Mouse (Mus musculus) C2C12 (cell line): ENCODE results near the gene N6amt1.

Experiments used
- CEBPB ChIP-seq: IDR thresholded peaks from one replicate; pipeline ENCODE4 v1.6.1; 2011; ENCODE audit warnings: low read depth, mild to moderate bottlenecking, control low read depth, moderate library complexity
- CTCF ChIP-seq: IDR thresholded peaks from one replicate; pipeline ENCODE4 v1.5.1; 2011; ENCODE audit not compliant: control insufficient read depth, insufficient read depth, insufficient read length
- FOSL1 ChIP-seq: IDR thresholded peaks from one replicate; pipeline ENCODE4 v1.8.0; 2011; ENCODE audit warnings: mild to moderate bottlenecking, low read length; ENCODE audit not compliant: poor library complexity, insufficient read depth, severe bottlenecking
- MAX ChIP-seq: IDR thresholded peaks from one replicate; pipeline ENCODE4 v1.6.1; 2011; ENCODE audit warnings: mild to moderate bottlenecking, control low read depth
- MYOG ChIP-seq: IDR thresholded peaks from one replicate; pipeline ENCODE4 v1.6.1; 2011; ENCODE audit not compliant: control insufficient read depth, insufficient read length; ENCODE audit errors: extremely low read depth
- USF1 ChIP-seq: IDR thresholded peaks from one replicate; pipeline ENCODE4 v1.6.1; 2011; ENCODE audit warnings: low read depth, mild to moderate bottlenecking, control low read depth, moderate library complexity

DNA sequence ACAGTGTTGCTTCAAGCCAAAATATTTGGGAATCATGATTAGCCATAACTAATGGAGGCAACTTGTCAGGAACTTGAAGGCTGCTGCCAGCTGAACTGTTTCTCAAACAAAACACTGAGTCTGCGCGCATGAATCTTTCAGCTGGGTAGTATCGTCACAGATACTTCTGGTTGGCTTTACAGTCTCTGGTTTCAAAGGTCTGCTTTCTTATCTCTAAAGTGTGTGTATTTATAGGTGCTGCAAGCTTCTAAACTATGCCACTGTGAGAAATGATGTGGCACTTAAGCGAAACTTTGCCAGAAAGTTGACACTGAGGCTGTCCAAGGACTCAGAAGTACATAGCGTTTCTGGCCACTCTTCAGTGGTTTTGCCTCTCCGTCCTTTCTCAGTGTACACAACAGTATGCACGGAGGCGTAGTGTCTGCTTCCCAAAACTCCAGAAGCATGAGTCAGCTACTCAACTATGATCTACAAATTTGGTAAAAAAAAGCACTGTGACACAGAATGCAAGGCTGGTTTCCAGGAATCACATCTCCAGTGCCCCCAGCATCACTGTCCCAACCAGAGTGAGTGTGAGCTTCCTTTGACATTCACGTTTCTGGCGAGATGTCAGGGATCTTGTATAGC, 46.8 kb upstream of the N6amt1 start:
- TF ChIP-seq CTCF, result no peak
- TF ChIP-seq MAX, result no peak
- no peak for TF ChIP-seq USF1
- no peak for TF ChIP-seq CEBPB
- no peak for TF ChIP-seq MYOG
- no peak for TF ChIP-seq FOSL1
